Mouse (Mus musculus) neural tube, embryonic 13.5 days (tissue): ENCODE results near the gene Acyp1. TPM values are rescaled to one million over a fixed set of nuclear protein-coding genes. Genes with fewer than 3 reads are reported as not detected.

Source experiments
- ATAC-seq: fragments of 200-750 bp; cut with Nextera tagmentation; 2 replicates; pipeline ENCODE4 v1.8.0; 2017; ENCODE audit warnings: low read depth, mild to moderate bottlenecking, moderate TSS enrichment, moderate library complexity
- H3K27ac ChIP-seq: fragments of 300-500 bp; sonication (generic); replicated peaks from 2 replicates; pipeline ENCODE4 v1.5.1; 2015; ENCODE audit warnings: moderate library complexity, mild to moderate bottlenecking, inconsistent platforms
- H3K27me3 ChIP-seq: fragments of 300-500 bp; sonication (generic); 2 replicates; pipeline ENCODE4 v1.6.1; 2015; ENCODE audit warnings: mild to moderate bottlenecking, inconsistent platforms
- H3K36me3 ChIP-seq: fragments of 300-500 bp; sonication (generic); 2 replicates; pipeline ENCODE4 v1.6.1; 2015; ENCODE audit warnings: mild to moderate bottlenecking, inconsistent platforms
- H3K4me1 ChIP-seq: fragments of 300-500 bp; sonication (generic); replicated peaks from 2 replicates; pipeline ENCODE4 v1.6.1; 2015; ENCODE audit warnings: inconsistent platforms
- H3K4me2 ChIP-seq: fragments of 300-500 bp; sonication (generic); 2 replicates; pipeline ENCODE4 v1.6.1; 2015; ENCODE audit warnings: inconsistent platforms, mild to moderate bottlenecking, moderate library complexity
- H3K4me3 ChIP-seq: fragments of 300-500 bp; sonication (generic); 2 replicates; pipeline ENCODE4 v1.5.1; 2015; ENCODE audit warnings: mild to moderate bottlenecking, inconsistent platforms
- H3K9ac ChIP-seq: fragments of 300-500 bp; sonication (generic); 2 replicates; pipeline ENCODE4 v1.6.1; 2015; ENCODE audit warnings: moderate library complexity, mild to moderate bottlenecking, inconsistent platforms
- H3K9me3 ChIP-seq: fragments of 300-500 bp; sonication (generic); 2 replicates; pipeline ENCODE4 v1.6.1; 2016; ENCODE audit warnings: inconsistent platforms
- WGBS: fragments of 180-500 bp; shearing (Covaris S2); methylation state at CpG from one replicate; pipeline ENCODE4 v1.1.7; 2015; 5-methylcytosine and 5-hydroxymethylcytosine counted together
- polyA plus RNA-seq: library from polyadenylated mRNA; unstranded; fragments of >200 nt; fragmentation: Nextera tagmentation; extraction: Ambion mirVana; gene quantifications from 2 replicates; pipeline ENCODE4 v1.2.1, GENCODE M21; 2015

Acyp1 gene
- polyA plus RNA-seq, result 66.1 and 74.5 TPM in 2 replicates

DNA sequence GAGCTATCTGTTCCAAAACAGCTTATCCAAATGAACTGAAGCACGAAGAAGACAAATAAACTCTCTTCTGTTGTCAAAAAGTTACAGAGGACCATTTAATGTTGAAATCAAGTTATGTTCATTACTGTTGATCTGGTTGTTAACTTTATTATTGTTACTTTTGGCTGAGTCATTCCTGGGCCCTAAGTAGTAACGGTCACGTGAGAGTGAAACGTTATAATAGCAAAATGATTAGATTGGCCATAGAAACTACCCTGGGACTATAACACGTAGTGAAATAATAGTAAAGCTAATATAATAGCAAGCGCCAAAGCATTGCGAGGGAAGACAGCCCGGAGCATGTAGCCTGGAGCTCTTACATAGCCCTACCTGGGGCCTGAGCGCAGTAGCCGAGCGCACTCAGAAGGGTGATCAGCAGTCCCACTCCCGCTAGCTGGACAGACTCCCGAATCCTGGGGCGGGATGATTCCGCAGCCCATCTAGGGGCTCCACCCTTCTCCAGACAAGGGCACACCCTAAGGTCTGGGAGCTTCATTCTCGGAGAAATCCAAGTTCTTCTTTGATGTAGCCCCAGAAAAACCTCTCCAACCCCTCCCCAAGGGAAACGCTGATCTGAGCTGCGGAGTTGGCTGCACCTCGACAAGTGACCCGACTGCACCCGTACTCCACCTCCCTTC lies at the start of gene Acyp1:
TSS of gene Acyp1 (minus strand) at position 630 of the 677 bp plus-strand sequence.
- peaks cover 5% of the 10 kb centered on the region for H3K27me3 ChIP-seq
- no peaks in the 10 kb centered on the region for H3K9me3 ChIP-seq
- peak; percentile 46 for ATAC-seq
- H3K4me3 ChIP-seq, result peak within 1 kb of the TSS; percentile 48
- no peaks in the 10 kb centered on the region for H3K36me3 ChIP-seq
- peak within 1 kb of the TSS; percentile 86 for H3K4me2 ChIP-seq
- H3K4me1 ChIP-seq, result peaks cover 14% of the 10 kb centered on the region
- peak within 1 kb of the TSS; percentile 70 for H3K9ac ChIP-seq
- 9% methylated on average over 21 of the region's 21 CpGs for WGBS
- no peak within 1 kb of the TSS for H3K27ac ChIP-seq

DNA sequence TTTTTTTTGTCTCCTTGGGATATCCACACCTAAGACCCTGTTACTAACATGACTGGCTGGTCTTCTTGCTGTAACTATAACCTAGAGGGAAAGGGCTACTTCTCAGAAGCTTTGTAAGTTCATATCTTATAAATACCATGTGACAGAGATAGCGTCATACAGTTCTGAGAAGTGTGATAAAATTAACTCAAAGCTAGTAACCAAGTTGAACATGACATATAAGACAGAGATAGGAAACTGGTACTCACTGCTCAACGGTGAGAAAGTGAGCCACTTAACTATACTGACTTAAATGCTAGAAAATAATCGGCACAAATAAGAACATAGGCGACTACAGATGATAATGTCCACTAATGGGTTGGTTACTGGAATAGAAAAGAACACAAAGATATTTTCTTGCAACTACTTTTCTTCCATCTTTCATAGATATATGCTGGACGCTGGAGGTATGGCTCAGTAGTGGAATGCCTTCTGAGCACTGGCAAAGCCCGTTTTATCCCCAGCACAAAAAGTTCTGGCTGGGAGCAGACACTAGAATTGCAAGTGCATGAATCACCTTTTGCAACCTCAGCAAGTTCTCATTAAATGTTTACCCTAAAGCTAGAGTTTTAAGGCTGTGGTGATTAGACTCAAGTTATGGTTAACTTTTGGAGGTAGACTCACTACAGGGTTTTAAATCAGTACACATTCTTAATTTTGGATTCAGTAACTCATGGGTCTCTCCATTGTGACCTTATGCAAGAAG lies 49.5 kb upstream of the Acyp1 start:
- peak overlapping the region; percentile 68 for H3K4me2 ChIP-seq
- 0 out of 2 replicates have a peak overlapping the region, but pooled peaks have one; percentile 96 for H3K9ac ChIP-seq
- H3K4me3 ChIP-seq, result peak overlapping the region; percentile 94
- H3K9me3 ChIP-seq, result no peaks in the 10 kb centered on the region
- no peak overlapping the region for H3K27ac ChIP-seq
- H3K4me1 ChIP-seq, result peaks cover 22% of the 10 kb centered on the region
- WGBS, result 88% methylated on average over 6 of the region's 6 CpGs
- no peaks in the 10 kb centered on the region for H3K27me3 ChIP-seq
- ATAC-seq, result no peak
- peaks cover 36% of the 10 kb centered on the region for H3K36me3 ChIP-seq

DNA sequence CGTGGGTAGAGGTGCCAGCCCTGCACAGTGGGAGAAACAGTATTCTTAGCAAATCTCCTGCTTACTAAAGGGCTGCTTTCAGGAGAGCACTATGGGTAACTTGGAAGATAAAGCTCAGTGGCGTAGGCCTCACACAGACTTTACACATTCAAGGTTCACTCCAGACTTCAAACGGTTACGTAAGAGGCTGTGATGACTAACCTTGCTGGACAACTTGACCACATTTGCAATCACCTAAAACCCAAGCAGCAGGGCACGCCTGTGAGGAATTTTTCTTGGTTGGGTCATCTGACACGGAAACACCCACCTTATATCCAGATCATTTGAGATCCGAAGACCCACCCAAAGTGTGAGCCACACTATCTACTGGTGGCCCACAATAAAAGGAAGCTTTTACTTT lies 41.9 kb upstream of the Acyp1 start:
- Histone ChIP-seq H3K27me3 (no peaks in the 10 kb centered on the region), H3K4me2 (no peak overlapping the region), H3K9ac (no peak overlapping the region), H3K9me3 (no peaks in the 10 kb centered on the region), H3K27ac (no peak overlapping the region), H3K36me3 (peaks cover 88% of the 10 kb centered on the region), H3K4me3 (no peak overlapping the region), H3K4me1 (no peaks in the 10 kb centered on the region)
- 92% methylated on average over 7 of the region's 7 CpGs for WGBS
- ATAC-seq, result no peak

DNA sequence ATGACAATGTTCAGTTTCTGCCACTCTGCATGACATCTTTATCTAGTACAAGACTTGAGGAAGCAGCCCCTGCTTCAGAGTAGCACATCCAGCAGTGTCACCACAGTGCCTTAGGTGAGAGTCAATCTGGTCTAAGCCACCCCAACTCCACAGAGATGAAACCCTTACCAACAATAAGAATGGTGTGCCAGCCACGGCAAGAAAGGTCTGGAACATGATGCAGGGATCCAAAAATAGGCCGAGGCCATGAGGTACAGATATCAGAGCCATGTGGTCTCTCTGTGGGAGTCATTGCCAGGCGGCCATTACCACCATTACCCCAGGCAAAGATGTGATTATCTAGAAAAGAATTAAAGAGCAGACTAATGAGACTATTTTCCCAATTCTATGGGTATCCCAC lies 20.4 kb upstream of the Acyp1 start:
- no peak overlapping the region for H3K27ac ChIP-seq
- no peak overlapping the region for H3K4me3 ChIP-seq
- no peak overlapping the region for H3K9ac ChIP-seq
- no peak for ATAC-seq
- H3K9me3 ChIP-seq, result no peaks in the 10 kb centered on the region
- 78% methylated on average over 3 of the region's 3 CpGs for WGBS
- H3K27me3 ChIP-seq, result no peaks in the 10 kb centered on the region
- no peak overlapping the region for H3K4me2 ChIP-seq
- H3K4me1 ChIP-seq, result no peaks in the 10 kb centered on the region; the same call in 1 of the 2 replicates
- peaks cover 97% of the 10 kb centered on the region for H3K36me3 ChIP-seq

DNA sequence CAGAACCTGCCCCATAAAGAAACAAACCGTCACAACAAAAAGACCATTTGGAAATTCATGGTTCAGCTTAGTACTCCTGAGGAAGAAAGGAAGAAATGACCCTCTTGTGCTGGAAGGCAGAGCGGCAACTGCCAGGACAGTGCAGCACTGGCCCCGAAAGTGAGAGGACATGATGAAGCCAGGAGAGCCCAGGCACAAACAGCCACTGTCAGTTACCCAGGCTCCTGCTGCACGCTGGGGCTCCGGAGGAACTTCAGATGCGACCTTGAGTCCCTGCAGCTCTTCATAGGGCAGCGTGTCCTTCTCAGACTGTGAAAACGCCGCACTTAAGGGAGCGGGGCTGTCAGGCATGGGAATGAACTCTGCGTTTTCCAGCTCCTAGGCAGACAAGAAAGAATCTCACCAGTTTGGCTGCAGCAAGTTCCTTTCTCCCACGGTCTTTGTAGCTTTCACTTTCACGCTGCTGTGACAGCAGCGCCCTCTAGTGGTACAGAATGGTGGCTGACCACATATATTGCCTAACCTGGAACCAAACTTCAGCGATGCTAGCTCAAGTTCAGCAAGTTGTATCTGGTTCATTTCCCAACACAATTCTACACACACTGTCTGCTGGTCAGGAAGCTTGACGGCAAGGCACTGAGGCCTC lies 17.1 kb upstream of the Acyp1 start:
- no peaks in the 10 kb centered on the region for H3K27me3 ChIP-seq
- peak; percentile 56 for ATAC-seq
- no peaks in the 10 kb centered on the region; the same call in 1 of the 2 replicates for H3K4me1 ChIP-seq
- peak overlapping the region; percentile 38; the same call in 1 of the 2 replicates for H3K27ac ChIP-seq
- H3K4me2 ChIP-seq, result 0 out of 2 replicates have a peak overlapping the region, but pooled peaks have one; percentile 16
- H3K4me3 ChIP-seq, result no peak overlapping the region
- WGBS, result 53% methylated on average over 16 of the region's 16 CpGs
- no peaks in the 10 kb centered on the region for H3K9me3 ChIP-seq
- peak overlapping the region; percentile 47; the same call in 1 of the 2 replicates for H3K9ac ChIP-seq
- H3K36me3 ChIP-seq, result peaks cover 96% of the 10 kb centered on the region

DNA sequence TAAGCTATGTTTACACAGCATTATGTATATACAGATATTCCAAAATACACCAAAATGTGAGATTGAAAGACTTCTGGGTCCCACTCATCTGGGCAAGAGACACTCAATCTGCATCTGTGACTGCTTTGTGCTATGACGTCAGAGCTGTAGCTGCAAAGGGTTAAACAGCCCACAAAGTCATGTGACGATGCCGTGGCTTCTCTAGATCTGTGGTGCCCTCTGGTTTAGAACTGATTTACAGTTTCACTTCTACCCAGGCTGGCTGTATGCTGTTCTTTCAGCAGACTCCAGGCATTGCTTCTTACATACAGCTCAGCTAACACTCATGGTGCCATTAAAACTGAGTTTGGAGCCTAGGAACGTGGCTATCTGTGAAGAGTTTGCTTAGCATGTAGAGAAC lies 16.5 kb upstream of the Acyp1 start:
- no peak overlapping the region for H3K27ac ChIP-seq
- no peak overlapping the region for H3K9ac ChIP-seq
- no peaks in the 10 kb centered on the region for H3K27me3 ChIP-seq
- H3K36me3 ChIP-seq, result peaks cover 95% of the 10 kb centered on the region
- no peak overlapping the region for H3K4me3 ChIP-seq
- no peaks in the 10 kb centered on the region; the same call in 1 of the 2 replicates for H3K4me1 ChIP-seq
- ATAC-seq, result no peak
- no peaks in the 10 kb centered on the region for H3K9me3 ChIP-seq
- 68% methylated on average over 4 of the region's 4 CpGs for WGBS
- no peak overlapping the region for H3K4me2 ChIP-seq

DNA sequence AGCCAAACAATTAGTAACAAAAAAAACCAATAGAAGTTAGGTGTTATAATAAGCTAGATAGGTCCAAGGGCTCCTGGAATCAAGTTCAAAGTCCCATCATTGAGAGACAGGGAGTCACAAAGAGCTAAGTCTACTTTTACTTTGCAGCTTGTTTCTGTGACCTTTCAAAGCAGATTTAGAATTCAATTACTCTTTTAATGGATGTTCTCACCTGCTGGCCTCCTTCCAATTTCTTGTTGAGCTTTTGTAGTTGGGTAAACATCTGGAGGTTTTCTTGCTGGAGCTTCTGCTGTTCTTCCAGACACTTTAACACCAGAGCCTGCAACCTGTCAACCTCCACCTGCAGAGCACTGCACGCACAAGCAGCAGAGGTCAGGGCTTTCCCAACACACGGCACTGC lies 15.0 kb upstream of the Acyp1 start:
- no peak for ATAC-seq
- 85% methylated on average over 2 of the region's 2 CpGs for WGBS
- Histone ChIP-seq H3K9ac (no peak overlapping the region), H3K4me2 (no peak overlapping the region), H3K4me3 (no peak overlapping the region), H3K27ac (no peak overlapping the region), H3K27me3 (no peaks in the 10 kb centered on the region), H3K4me1 (peaks cover 8% of the 10 kb centered on the region; the same call in 1 of the 2 replicates), H3K36me3 (peaks cover 88% of the 10 kb centered on the region), H3K9me3 (no peaks in the 10 kb centered on the region)

DNA sequence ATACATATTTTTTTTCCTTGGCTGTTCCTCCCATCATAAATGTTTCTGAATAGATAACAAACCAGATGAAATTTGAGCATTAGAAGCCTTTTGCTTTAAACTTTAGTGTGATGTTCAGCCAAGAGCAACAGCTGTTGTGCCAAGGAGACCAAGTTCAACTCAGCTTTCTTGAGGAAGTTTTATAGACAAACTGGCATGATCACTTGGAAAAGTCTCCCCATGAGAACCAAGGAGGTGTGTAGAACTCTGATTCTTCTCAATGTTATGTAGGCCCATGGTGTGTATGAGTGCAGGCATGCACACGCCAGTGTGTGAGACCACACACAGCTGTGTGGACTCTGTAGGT lies 10.6 kb upstream of the Acyp1 start:
- 74% methylated on average over 1 of the region's 1 CpGs for WGBS
- Histone ChIP-seq H3K36me3 (peaks cover 53% of the 10 kb centered on the region), H3K27me3 (no peaks in the 10 kb centered on the region), H3K9ac (no peak overlapping the region), H3K4me3 (no peak overlapping the region), H3K9me3 (peaks cover 9% of the 10 kb centered on the region), H3K4me1 (peaks cover 22% of the 10 kb centered on the region), H3K27ac (no peak overlapping the region), H3K4me2 (no peak overlapping the region)
- no peak for ATAC-seq

DNA sequence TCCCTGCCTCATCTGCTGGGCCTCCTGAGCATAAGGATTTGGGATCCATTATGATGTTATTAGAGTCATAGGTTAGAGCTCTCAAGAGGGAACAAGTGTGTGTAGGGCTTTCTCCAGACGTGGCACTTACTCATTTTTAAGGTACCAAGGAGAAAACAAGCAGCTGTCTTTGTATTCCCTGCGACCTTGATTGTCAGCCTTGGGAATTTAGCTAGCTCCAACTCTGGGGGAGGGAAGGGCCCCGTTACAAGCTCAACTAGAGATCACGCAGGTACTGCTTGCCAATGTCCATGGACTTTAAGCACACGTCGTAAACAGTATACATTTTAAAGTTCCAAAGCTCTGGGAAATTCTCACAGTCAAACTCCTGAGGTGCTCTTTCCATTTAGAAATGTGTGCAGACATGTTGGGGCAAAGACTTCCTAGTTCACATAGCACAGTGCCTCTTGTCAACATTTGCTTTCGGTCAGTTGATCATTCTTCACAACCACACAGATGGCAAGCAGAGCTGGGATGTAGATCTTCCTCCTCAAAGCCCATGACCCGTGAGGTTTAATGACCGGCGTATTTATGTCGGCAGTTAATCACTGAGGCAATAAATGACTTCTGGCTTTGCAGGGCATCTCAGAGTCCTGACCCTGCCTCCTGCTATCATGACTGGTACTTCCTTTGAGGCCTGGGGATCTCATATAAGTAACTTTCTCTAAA lies 10.0 kb upstream of the Acyp1 start:
- ATAC-seq, result no peak
- H3K27me3 ChIP-seq, result no peaks in the 10 kb centered on the region
- 35% methylated on average over 11 of the region's 11 CpGs for WGBS
- H3K27ac ChIP-seq, result no peak overlapping the region
- H3K9ac ChIP-seq, result no peak overlapping the region
- no peak overlapping the region for H3K4me3 ChIP-seq
- H3K4me1 ChIP-seq, result peaks cover 22% of the 10 kb centered on the region
- peaks cover 47% of the 10 kb centered on the region for H3K36me3 ChIP-seq
- H3K4me2 ChIP-seq, result no peak overlapping the region
- H3K9me3 ChIP-seq, result peaks cover 9% of the 10 kb centered on the region

DNA sequence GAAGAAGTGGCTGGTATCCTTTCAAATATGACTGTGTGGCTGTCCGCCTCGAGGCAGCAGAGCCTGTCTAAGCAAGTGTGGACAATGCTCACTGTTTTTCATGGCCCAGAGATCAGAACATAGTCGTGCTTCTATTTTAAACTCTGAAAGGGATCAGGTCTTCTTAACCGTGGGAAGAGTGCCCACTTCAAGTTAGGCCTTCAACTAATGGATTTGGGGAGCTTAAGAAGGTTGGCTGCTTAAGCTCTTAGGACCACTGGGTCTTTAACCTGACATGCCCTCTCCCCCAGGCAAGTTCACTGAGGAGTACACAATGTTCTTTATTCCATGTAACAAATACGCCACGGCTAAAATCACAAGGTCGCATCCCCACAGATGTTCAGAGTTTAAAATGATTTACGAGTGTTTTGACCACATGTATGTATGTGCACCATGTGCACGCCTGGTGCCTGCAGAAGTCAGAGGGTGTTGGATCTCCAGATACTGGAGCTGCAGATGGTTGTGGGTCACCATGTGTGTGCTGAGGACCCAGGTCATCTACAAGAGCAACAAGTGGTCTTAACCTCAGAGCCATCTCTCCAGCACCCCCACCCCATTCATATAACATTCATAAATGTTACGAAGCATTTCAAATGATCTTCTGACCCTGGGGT lies 9.2 kb upstream of the Acyp1 start:
- H3K9me3 ChIP-seq, result peaks cover 9% of the 10 kb centered on the region
- no peak overlapping the region for H3K27ac ChIP-seq
- no peak overlapping the region for H3K4me2 ChIP-seq
- peaks cover 40% of the 10 kb centered on the region for H3K36me3 ChIP-seq
- H3K27me3 ChIP-seq, result no peaks in the 10 kb centered on the region
- WGBS, result 70% methylated on average over 10 of the region's 10 CpGs
- no peak overlapping the region for H3K4me3 ChIP-seq
- no peak overlapping the region for H3K9ac ChIP-seq
- peaks cover 22% of the 10 kb centered on the region for H3K4me1 ChIP-seq
- ATAC-seq, result no peak

DNA sequence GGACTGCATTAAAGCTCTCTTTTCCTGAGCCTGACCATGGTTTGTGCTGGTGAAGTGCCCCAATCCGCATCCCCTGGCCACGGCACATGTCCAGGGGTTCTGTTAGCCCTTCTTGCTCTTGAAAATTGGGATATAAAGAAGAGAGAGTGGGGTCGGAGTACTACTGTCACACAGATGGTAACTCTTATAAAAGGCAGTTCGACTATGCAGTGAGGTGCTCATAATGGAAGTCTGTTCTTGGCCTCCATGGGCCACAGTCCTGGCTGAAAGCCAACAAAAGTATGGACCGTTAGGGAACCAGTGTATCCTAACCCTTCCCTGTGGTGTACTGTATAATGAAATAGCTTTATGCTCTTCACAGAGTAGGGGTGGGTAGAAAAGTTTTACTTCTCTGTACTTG lies 8.7 kb upstream of the Acyp1 start:
- no peak overlapping the region for H3K4me2 ChIP-seq
- 64% methylated on average over 5 of the region's 5 CpGs for WGBS
- no peak for ATAC-seq
- H3K4me1 ChIP-seq, result peaks cover 22% of the 10 kb centered on the region
- H3K9me3 ChIP-seq, result peaks cover 9% of the 10 kb centered on the region
- no peak overlapping the region for H3K4me3 ChIP-seq
- H3K9ac ChIP-seq, result no peak overlapping the region
- H3K27ac ChIP-seq, result no peak overlapping the region
- H3K36me3 ChIP-seq, result peaks cover 35% of the 10 kb centered on the region
- no peaks in the 10 kb centered on the region for H3K27me3 ChIP-seq
